Mouse (Mus musculus): ENCODE measurements around the gene Sparcl1. TPM values are rescaled to one million over a fixed set of nuclear protein-coding genes. Genes with fewer than 3 reads are reported as not detected.

The Sparcl1 gene
- polyA plus RNA-seq (2016; fragmentation: Nextera tagmentation; extraction: Ambion mirVana): 78.8 and 85.8 TPM in 2 replicates

DNA sequence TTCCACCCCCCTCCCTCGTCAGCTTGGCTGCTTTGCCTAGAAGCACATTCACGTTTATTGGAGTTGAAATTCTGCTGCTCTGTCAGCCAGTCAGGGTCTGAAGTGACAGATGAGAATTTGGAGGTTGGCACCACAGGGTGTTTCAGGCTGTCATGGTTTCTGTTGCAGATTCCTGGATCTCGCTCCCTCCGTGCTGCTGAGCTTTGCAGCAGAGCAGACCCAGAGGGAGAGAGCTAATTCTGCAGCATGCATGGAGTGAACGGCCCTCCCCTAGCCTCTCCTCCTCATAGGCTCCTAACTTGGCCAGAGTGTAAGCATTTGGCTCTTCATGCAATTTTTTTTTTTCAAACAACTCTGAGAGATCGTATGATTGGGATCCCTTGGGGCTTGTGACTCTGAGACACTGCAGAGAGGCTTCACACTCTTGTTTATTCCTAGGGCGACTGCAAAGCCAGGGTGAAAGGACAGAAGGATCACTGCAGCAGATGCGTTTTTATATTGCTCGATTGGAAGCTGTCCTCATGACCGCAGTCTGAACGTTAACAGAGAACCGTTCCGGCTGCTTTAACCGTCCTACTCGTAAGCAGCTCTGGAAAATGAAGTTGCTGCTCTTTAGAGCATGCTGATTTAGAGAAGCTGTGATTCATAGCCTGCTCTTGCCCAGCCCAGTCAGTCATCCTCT, at the start of gene Sparcl1:
Sparcl1 (minus strand) TSS at position 243 of the 682 bp plus-strand sequence.
- H3K4me2 ChIP-seq (replicated peaks): peak within 1 kb of the TSS; percentile 44
- no peaks in the 10 kb centered on the region for H3K36me3 ChIP-seq
- 17% methylated on average over 15 of the region's 15 CpGs for WGBS
- H3K27me3 ChIP-seq: no peaks in the 10 kb centered on the region
- ATAC-seq (ENCODE audit: low FRiP score): 0 out of 2 replicates have a peak, but pooled peaks have one; percentile 14
- H3K9me3 ChIP-seq (replicated peaks): no peaks in the 10 kb centered on the region
- H3K27ac ChIP-seq: peak within 1 kb of the TSS; percentile 83
- H3K4me3 ChIP-seq: peak within 1 kb of the TSS; percentile 16
- peak within 1 kb of the TSS; percentile 45; the same call in 1 of the 2 replicates for H3K9ac ChIP-seq
- peaks cover 62% of the 10 kb centered on the region for H3K4me1 ChIP-seq

GRCm38 (mm10) chr5:104161390-104161789, 47.9 kb upstream of the Sparcl1 start:
- H3K4me1 ChIP-seq: no peaks in the 10 kb centered on the region
- H3K4me3 ChIP-seq: no peak overlapping the region
- no peaks in the 10 kb centered on the region for H3K36me3 ChIP-seq
- H3K4me2 ChIP-seq (replicated peaks): no peak overlapping the region
- H3K9me3 ChIP-seq (replicated peaks): no peaks in the 10 kb centered on the region
- 72% methylated on average over 1 of the region's 1 CpGs for WGBS
- H3K9ac ChIP-seq: no peak overlapping the region
- no peaks in the 10 kb centered on the region for H3K27me3 ChIP-seq
- no peak overlapping the region for H3K27ac ChIP-seq
- no peak for ATAC-seq (ENCODE audit: low FRiP score)

DNA sequence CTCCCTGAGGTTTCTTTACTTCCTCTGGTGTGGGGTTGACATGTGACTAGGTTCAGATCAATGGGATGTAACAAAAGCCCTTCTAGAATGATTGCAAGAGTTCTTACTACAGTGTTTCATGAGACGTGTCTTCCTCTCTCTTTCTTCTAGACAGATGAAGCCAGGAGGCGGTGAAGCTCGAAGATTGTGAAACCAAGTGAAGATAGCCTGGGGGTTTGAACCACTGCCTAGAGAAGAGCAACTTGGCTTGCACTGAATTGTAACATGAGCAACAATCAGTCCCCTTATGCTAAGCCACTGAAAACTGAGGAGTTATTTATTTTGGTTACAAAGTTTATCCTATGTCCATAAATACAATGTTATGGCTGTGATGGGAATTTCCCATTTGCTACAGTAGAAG, 47.0 kb upstream of the Sparcl1 start:
- H3K27me3 ChIP-seq: no peaks in the 10 kb centered on the region
- no peaks in the 10 kb centered on the region for H3K9me3 ChIP-seq (replicated peaks)
- no peaks in the 10 kb centered on the region for H3K4me1 ChIP-seq
- H3K4me2 ChIP-seq (replicated peaks): no peak overlapping the region
- ATAC-seq (ENCODE audit: low FRiP score): no peak
- H3K9ac ChIP-seq: no peak overlapping the region
- 70% methylated on average over 3 of the region's 3 CpGs for WGBS
- no peak overlapping the region for H3K27ac ChIP-seq
- H3K4me3 ChIP-seq: no peak overlapping the region
- no peaks in the 10 kb centered on the region for H3K36me3 ChIP-seq

DNA sequence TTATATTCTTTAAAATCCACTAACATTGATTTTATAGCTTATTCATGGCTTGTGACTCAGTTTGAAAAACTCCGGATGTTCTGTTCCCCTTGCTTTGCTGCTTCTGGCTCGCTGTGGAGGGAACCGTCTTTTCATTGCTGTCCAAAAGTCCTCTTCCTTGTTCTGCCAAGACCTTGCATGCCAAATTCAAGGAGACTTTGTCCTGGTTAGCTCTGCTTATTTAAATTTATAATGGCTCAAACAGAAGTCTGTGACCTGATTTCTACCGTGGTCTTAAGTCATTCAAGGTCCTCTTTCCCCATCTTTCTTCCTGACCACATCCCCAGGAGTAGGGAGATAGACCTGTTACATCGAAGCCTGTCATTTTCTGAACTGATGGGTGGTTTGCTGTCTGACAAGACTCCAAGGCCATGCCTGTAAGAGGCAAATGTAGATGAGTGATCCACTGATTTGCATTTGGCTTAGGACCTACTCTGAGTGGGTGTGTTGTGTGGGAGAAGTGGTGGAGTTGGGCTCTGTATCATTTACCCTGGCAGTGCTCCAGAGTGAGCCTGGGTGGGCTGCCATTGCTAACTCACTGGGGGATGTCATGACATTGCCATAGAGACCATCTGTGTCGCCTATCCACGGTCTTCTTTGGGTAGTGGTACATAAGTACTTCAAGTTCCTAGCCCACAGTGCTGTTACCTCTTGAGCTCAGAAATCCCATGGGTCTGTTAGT, 45.0 kb upstream of the Sparcl1 start:
- Histone ChIP-seq H3K4me2 (replicated peaks) (no peak overlapping the region), H3K9ac (no peak overlapping the region), H3K36me3 (no peaks in the 10 kb centered on the region), H3K9me3 (replicated peaks) (no peaks in the 10 kb centered on the region), H3K27me3 (no peaks in the 10 kb centered on the region), H3K27ac (no peak overlapping the region), H3K4me3 (no peak overlapping the region), H3K4me1 (no peaks in the 10 kb centered on the region)
- 86% methylated on average over 7 of the region's 7 CpGs for WGBS
- no peak for ATAC-seq (ENCODE audit: low FRiP score)

- 95% methylated on average over 7 of the region's 7 CpGs for WGBS
- no peak overlapping the region for H3K9ac ChIP-seq
Measured at GRCm38 (mm10) chr5:104157701-104158100, 44.2 kb upstream of the Sparcl1 start.

GRCm38 (mm10) chr5:104150196-104150595, 36.7 kb upstream of the Sparcl1 start:
- ATAC-seq (ENCODE audit: low FRiP score): no peak
- Histone ChIP-seq H3K4me2 (replicated peaks) (no peak overlapping the region), H3K4me1 (no peaks in the 10 kb centered on the region), H3K36me3 (no peaks in the 10 kb centered on the region), H3K9me3 (replicated peaks) (no peaks in the 10 kb centered on the region), H3K9ac (no peak overlapping the region), H3K4me3 (no peak overlapping the region), H3K27ac (no peak overlapping the region), H3K27me3 (no peaks in the 10 kb centered on the region)
- 92% methylated on average over 6 of the region's 6 CpGs for WGBS

More at GRCm38 (mm10) chr5:104157701-104158100, 44.2 kb upstream of the Sparcl1 start:
- no peaks in the 10 kb centered on the region for H3K36me3 ChIP-seq
- no peak overlapping the region for H3K4me2 ChIP-seq (replicated peaks)
- H3K9me3 ChIP-seq (replicated peaks): no peaks in the 10 kb centered on the region
- no peak overlapping the region for H3K27ac ChIP-seq
- no peaks in the 10 kb centered on the region for H3K4me1 ChIP-seq
- ATAC-seq (ENCODE audit: low FRiP score): no peak
- no peaks in the 10 kb centered on the region for H3K27me3 ChIP-seq
- H3K4me3 ChIP-seq: no peak overlapping the region

DNA sequence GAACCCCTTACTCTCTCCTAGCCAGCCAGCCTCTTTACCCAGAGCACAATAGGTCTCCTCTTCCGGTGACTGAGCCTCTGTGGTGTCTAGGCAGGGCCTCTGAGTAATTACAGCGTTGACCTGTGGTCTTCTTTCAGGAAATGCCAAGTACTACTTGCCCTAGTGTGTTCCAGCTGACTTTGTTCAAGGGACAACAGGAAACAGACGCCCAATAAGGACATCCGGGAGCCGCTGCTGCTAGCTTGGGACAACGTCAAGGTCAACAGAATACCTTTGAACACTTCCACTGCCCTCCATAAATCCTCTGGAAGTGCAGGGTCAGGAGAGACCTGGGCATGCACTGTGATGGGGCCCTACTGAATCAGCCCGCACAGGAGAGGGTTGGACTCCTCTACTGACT, 35.8 kb upstream of the Sparcl1 start:
- H3K27ac ChIP-seq: no peak overlapping the region
- ATAC-seq (ENCODE audit: low FRiP score): no peak
- 76% methylated on average over 7 of the region's 7 CpGs for WGBS

DNA sequence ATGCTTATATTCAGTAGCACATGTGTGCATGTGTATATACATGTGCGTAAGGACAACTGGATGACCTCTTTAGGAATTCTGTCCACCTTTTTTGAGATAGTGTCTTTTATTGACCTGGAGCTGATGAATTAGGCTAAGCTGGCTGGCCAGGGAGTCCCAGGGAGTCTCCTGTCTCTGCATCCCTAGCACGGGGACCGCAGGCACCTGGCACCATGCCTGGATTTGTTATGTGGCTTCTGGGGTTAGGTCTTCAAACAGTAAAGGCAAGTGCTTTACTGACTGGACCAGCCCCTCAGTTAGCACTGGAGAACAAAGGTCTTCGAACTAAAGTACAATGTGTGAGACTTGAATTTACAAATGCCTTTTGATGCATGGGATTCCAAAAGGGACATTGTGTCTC, 30.5 kb upstream of the Sparcl1 start:
- Histone ChIP-seq H3K9ac (no peak overlapping the region), H3K4me3 (no peak overlapping the region), H3K27me3 (no peaks in the 10 kb centered on the region), H3K36me3 (no peaks in the 10 kb centered on the region), H3K9me3 (replicated peaks) (no peaks in the 10 kb centered on the region), H3K4me1 (no peaks in the 10 kb centered on the region), H3K4me2 (replicated peaks) (no peak overlapping the region), H3K27ac (no peak overlapping the region)
- 82% methylated on average over 4 of the region's 4 CpGs for WGBS
- no peak for ATAC-seq (ENCODE audit: low FRiP score)

More for the DNA sequence above, 35.8 kb upstream of the Sparcl1 start:
- no peak overlapping the region for H3K4me2 ChIP-seq (replicated peaks)
- no peaks in the 10 kb centered on the region for H3K36me3 ChIP-seq
- no peaks in the 10 kb centered on the region for H3K9me3 ChIP-seq (replicated peaks)
- H3K27me3 ChIP-seq: no peaks in the 10 kb centered on the region
- H3K4me1 ChIP-seq: no peaks in the 10 kb centered on the region
- no peak overlapping the region for H3K4me3 ChIP-seq
- H3K9ac ChIP-seq: no peak overlapping the region

DNA sequence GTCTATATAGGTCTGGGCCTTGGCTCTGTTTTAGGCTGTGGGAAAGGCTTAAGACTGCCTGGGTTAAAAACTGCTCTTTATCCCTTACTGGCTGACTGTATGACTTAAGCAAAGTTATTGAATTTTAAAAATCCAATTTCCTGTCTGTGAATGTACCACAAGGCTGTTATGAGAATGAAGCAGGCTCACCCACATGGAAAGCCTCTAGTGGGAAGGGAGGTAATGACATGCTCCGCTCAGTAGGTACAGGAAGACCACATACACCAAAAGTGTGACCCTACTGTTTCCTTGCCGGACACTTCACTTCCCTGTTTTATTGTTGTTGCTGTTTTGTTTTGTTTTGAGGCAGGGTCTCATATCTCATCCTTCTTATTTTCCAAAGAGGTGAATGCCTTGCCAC, 27.5 kb upstream of the Sparcl1 start:
- Histone ChIP-seq H3K9ac (no peak overlapping the region), H3K4me3 (no peak overlapping the region), H3K36me3 (no peaks in the 10 kb centered on the region), H3K9me3 (replicated peaks) (no peaks in the 10 kb centered on the region), H3K27ac (no peak overlapping the region), H3K4me2 (replicated peaks) (no peak overlapping the region), H3K27me3 (no peaks in the 10 kb centered on the region), H3K4me1 (no peaks in the 10 kb centered on the region)
- ATAC-seq (ENCODE audit: low FRiP score): no peak
- 84% methylated on average over 2 of the region's 2 CpGs for WGBS

GRCm38 (mm10) chr5:104137920-104138541, 24.5 kb upstream of the Sparcl1 start:
- H3K27me3 ChIP-seq: no peaks in the 10 kb centered on the region
- H3K4me1 ChIP-seq: no peaks in the 10 kb centered on the region
- no peak overlapping the region for H3K27ac ChIP-seq
- no peaks in the 10 kb centered on the region for H3K9me3 ChIP-seq (replicated peaks)
- H3K4me3 ChIP-seq: no peak overlapping the region
- no peak overlapping the region for H3K4me2 ChIP-seq (replicated peaks)
- no peak for ATAC-seq (ENCODE audit: low FRiP score)
- H3K36me3 ChIP-seq: no peaks in the 10 kb centered on the region
- WGBS: 79% methylated on average over 10 of the region's 10 CpGs
- H3K9ac ChIP-seq: no peak overlapping the region

DNA sequence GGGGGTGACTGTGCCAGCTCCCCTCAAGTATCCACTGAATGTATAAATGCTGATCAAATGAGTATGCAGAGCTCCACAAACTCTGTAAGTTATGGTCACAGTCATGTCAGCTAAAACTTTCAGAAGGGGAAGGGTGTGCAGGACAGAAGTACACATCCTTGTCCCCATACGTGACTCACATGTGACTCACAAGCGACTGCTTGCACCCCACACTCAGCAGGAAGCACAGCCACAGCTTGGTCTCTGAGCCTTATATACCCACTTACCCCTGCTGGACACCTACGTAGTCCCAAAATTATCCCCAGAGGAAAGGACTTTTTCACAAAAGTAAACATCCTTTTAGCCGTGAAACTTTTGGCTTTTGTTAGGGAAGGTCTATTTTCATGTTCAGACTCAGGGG, 20.2 kb upstream of the Sparcl1 start:
- Histone ChIP-seq H3K4me3 (no peak overlapping the region), H3K27ac (no peak overlapping the region), H3K4me1 (no peaks in the 10 kb centered on the region), H3K9ac (no peak overlapping the region), H3K27me3 (no peaks in the 10 kb centered on the region), H3K36me3 (no peaks in the 10 kb centered on the region), H3K4me2 (replicated peaks) (no peak overlapping the region), H3K9me3 (replicated peaks) (no peaks in the 10 kb centered on the region)
- 77% methylated on average over 4 of the region's 4 CpGs for WGBS
- no peak for ATAC-seq (ENCODE audit: low FRiP score)

DNA sequence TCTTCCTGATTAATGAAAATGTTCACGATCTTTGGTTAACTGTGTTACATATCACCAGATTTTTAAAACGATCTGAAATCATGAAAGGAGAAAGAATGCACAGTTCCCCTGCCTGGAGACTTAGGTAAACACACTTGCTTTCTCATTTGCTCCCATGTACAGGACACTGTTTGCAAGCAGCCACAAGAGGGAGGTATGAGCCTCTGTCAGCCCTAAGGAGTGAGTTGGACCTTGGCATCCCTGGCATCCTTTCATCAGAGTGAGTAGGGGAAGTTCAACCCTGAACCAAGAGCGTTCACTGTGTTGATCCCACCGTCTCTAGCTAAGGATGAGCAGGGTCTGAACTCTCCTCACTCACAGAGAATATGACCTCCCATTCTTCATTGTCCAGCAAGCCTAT, 18.0 kb upstream of the Sparcl1 start:
- H3K9ac ChIP-seq: no peak overlapping the region
- H3K27ac ChIP-seq: no peak overlapping the region
- no peaks in the 10 kb centered on the region for H3K9me3 ChIP-seq (replicated peaks)
- no peak for ATAC-seq (ENCODE audit: low FRiP score)
- no peaks in the 10 kb centered on the region for H3K36me3 ChIP-seq
- no peaks in the 10 kb centered on the region for H3K4me1 ChIP-seq
- H3K4me2 ChIP-seq (replicated peaks): no peak overlapping the region
- no peaks in the 10 kb centered on the region for H3K27me3 ChIP-seq
- 68% methylated on average over 4 of the region's 4 CpGs for WGBS
- no peak overlapping the region for H3K4me3 ChIP-seq
